Comparison of ENCODE assay signal across 17 mouse cellular contexts in genomic region chr2:116010469-116010868, GRCm38 (mm10). TPM values are rescaled to one million over a fixed set of nuclear protein-coding genes. Genes with fewer than 3 reads are reported as not detected.
DNase-seq lines count a peak whose midpoint lies in the region; ATAC-seq lines count a peak whose summit lies in the region.
"Had no signal": no experiment of that assay in that cellular context is flagged by ENCODE, and none has a peak within 500 bp of the region (broad histone marks: within the 10 kb centered on the region; RNA-seq: fewer than 3 reads in every experiment).

No protein-coding gene starts in this region.

- H3K36me3 ChIP-seq in heart, embryonic 12.5 days, result peaks cover 25% of the 10 kb centered on the region
- peaks cover 4% of the 10 kb centered on the region; the same call in 1 of the 2 replicates for H3K36me3 ChIP-seq in kidney, embryonic 16.5 days (ENCODE audit: insufficient read depth, low read length)
- peaks cover 43% of the 10 kb centered on the region for H3K36me3 ChIP-seq in embryonic facial prominence, embryonic 10.5 days (replicated peaks)
- H3K36me3 ChIP-seq in midbrain, embryonic 14.5 days (ENCODE audit: control insufficient read depth, insufficient read depth, low read length), result no peaks in the 10 kb centered on the region
- H3K36me3 ChIP-seq: limb, embryonic 13.5 days had no signal

- no peak overlapping the region for H3K4me3 ChIP-seq in heart, embryonic 12.5 days
- no peak overlapping the region for H3K4me3 ChIP-seq in kidney, embryonic 16.5 days (ENCODE audit: low read length)
- H3K4me3 ChIP-seq in embryonic facial prominence, embryonic 10.5 days, result no peak overlapping the region
- no peak overlapping the region for H3K4me3 ChIP-seq in midbrain, embryonic 14.5 days (replicated peaks; ENCODE audit: low read depth, low read length)
- H3K4me3 ChIP-seq: limb, embryonic 13.5 days; neural tube, embryonic 12.5 days had no signal

- no peaks in the 10 kb centered on the region for H3K27me3 ChIP-seq in heart, embryonic 12.5 days (replicated peaks)
- no peaks in the 10 kb centered on the region for H3K27me3 ChIP-seq in kidney, embryonic 16.5 days (ENCODE audit: insufficient read depth, low read length)
- peaks cover under 1% of the 10 kb centered on the region; the same call in 1 of the 2 replicates for H3K27me3 ChIP-seq in embryonic facial prominence, embryonic 10.5 days (replicated peaks; ENCODE audit: low read depth, poor library complexity, severe bottlenecking)
- H3K27me3 ChIP-seq in midbrain, embryonic 14.5 days (ENCODE audit: control insufficient read depth, insufficient read depth, low read length), result no peaks in the 10 kb centered on the region
- H3K27me3 ChIP-seq: neural tube, embryonic 12.5 days had no signal

- H3K9ac ChIP-seq in heart, embryonic 12.5 days, result no peak overlapping the region
- H3K9ac ChIP-seq in kidney, embryonic 16.5 days (replicated peaks; ENCODE audit: low read length), result no peak overlapping the region
- no peak overlapping the region for H3K9ac ChIP-seq in midbrain, embryonic 14.5 days (replicated peaks; ENCODE audit: low read length)
- H3K9ac ChIP-seq: limb, embryonic 13.5 days; liver, postnatal 0 days; neural tube, embryonic 12.5 days had no signal

- H3K4me2 ChIP-seq in heart, embryonic 12.5 days, result peak overlapping the region; percentile 36; the same call in 1 of the 2 replicates
- no peak overlapping the region for H3K4me2 ChIP-seq in kidney, embryonic 16.5 days (replicated peaks; ENCODE audit: low read depth, low read length)
- no peak overlapping the region for H3K4me2 ChIP-seq in midbrain, embryonic 14.5 days (ENCODE audit: low read length)
- H3K4me2 ChIP-seq: limb, embryonic 13.5 days had no signal

- intact Hi-C loops in heart, postnatal 10 days (cut with DNase I), result no loop called here

- DNase-seq in heart, postnatal 10 days, result no peak
- DNase-seq in kidney, postnatal 14 days, result no peak
- DNase-seq in embryonic facial prominence, embryonic 10.5 days (ENCODE audit: low spot score), result peak; percentile 49
- no peak for DNase-seq in midbrain, embryonic 14.5 days
- no peak for DNase-seq in left cerebral cortex, adult 11 months (ENCODE audit: low spot score)
- DNase-seq in gastrocnemius, postnatal 25 days, result no peak
- DNase-seq: B cell, adult 2 months; cerebellum, adult 11 months; gastrocnemius, postnatal 10 days; kidney, postnatal 36 days; liver, postnatal 0 days had no signal

- H3K9me3 ChIP-seq in heart, embryonic 12.5 days (replicated peaks), result no peaks in the 10 kb centered on the region
- H3K9me3 ChIP-seq in kidney, embryonic 16.5 days (ENCODE audit: low read length), result no peaks in the 10 kb centered on the region
- H3K9me3 ChIP-seq in embryonic facial prominence, embryonic 10.5 days, result no peaks in the 10 kb centered on the region
- H3K9me3 ChIP-seq in midbrain, embryonic 14.5 days (ENCODE audit: control insufficient read depth, low read length), result no peaks in the 10 kb centered on the region
- H3K9me3 ChIP-seq: limb, embryonic 13.5 days; neural tube, embryonic 12.5 days had no signal

- H3K4me1 ChIP-seq in heart, embryonic 12.5 days (replicated peaks), result peaks cover 22% of the 10 kb centered on the region
- peaks cover 30% of the 10 kb centered on the region for H3K4me1 ChIP-seq in kidney, embryonic 16.5 days (ENCODE audit: insufficient read depth, low read length)
- H3K4me1 ChIP-seq in embryonic facial prominence, embryonic 10.5 days, result peaks cover 40% of the 10 kb centered on the region
- H3K4me1 ChIP-seq in midbrain, embryonic 14.5 days (ENCODE audit: control insufficient read depth, insufficient read depth, low read length), result peaks cover 23% of the 10 kb centered on the region

- WGBS in heart, embryonic 12.5 days, result 18% methylated on average over 6 of the region's 6 CpGs
- 17% methylated on average over 6 of the region's 6 CpGs for WGBS in kidney, embryonic 16.5 days
- 7% methylated on average over 6 of the region's 6 CpGs for WGBS in embryonic facial prominence, embryonic 10.5 days
- 12% methylated on average over 6 of the region's 6 CpGs for WGBS in midbrain, embryonic 14.5 days

- H3K27ac ChIP-seq in heart, embryonic 12.5 days (ENCODE audit: poor library complexity, severe bottlenecking), result peak overlapping the region; percentile 88
- H3K27ac ChIP-seq in kidney, embryonic 16.5 days (ENCODE audit: low read length), result no peak overlapping the region
- H3K27ac ChIP-seq in embryonic facial prominence, embryonic 10.5 days (replicated peaks), result no peak overlapping the region
- H3K27ac ChIP-seq in midbrain, embryonic 14.5 days (replicated peaks; ENCODE audit: low read depth, low read length), result peak overlapping the region; percentile 77
- H3K27ac ChIP-seq: limb, embryonic 13.5 days; neural tube, embryonic 12.5 days had no signal

- no peak for ATAC-seq in heart, embryonic 12.5 days (ENCODE audit: insufficient number of reproducible peaks, low FRiP score)
- peak; percentile 58 for ATAC-seq in kidney, embryonic 16.5 days (ENCODE audit: low FRiP score, low TSS enrichment)
- no peak for ATAC-seq in midbrain, embryonic 14.5 days (ENCODE audit: low FRiP score, low TSS enrichment)
- ATAC-seq: inflammation-experienced regulatory T-cells, adult 6 months; liver, postnatal 0 days had no signal

RNA-seq across cellular contexts. Expression of gene Meis2, which starts 55.2 kb away (rescaled TPM):
- polyA plus RNA-seq in heart, embryonic 12.5 days (2016; fragmentation: Nextera tagmentation; extraction: Ambion mirVana), result 49.9 and 52.9 TPM in 2 replicates
- 10 to 100 TPM; 22.4 to 27.5 TPM for total RNA-seq in heart, postnatal 10 days (2021)
- polyA plus RNA-seq in kidney, embryonic 16.5 days (2015; fragmentation: Nextera tagmentation; extraction: Ambion mirVana), result 72.6 and 90.3 TPM in 2 replicates
- 67.0 and 71.9 TPM in 2 replicates for polyA plus RNA-seq in embryonic facial prominence, embryonic 10.5 days (2016; fragmentation: Nextera tagmentation; extraction: Ambion mirVana)
- polyA plus RNA-seq in midbrain, embryonic 14.5 days (2014; fragmentation: Nextera tagmentation; extraction: Ambion mirVana), result 83.1 and 84.9 TPM in 2 replicates
- total RNA-seq in gastrocnemius, postnatal 25 days (2021), result 1 to 10 TPM; 1.5 to 2.0 TPM
- total RNA-seq: megakaryocyte progenitor cell, adult 5-6 weeks had no signal

Comparison
In these comparisons a context has a peak if more than half of its experiments do, and no peak if none do; other contexts are left out.
1. H3K27ac ChIP-seq: peak in heart, embryonic 12.5 days (single experiment) and midbrain, embryonic 14.5 days (single experiment); none in kidney, embryonic 16.5 days (single experiment) and embryonic facial prominence, embryonic 10.5 days (single experiment).